Mouse (Mus musculus) liver, embryonic 16.5 days (tissue): ENCODE measurements at regions not wholly inside any gene's neighbourhood (a gene's known extent, or its start where the extent isn't known, plus 50 kb on each side); places are given as distances from the start of the nearest gene placed in this dataset.
"Not testable (repeated sequence)": the region's sequence is repeated elsewhere in the genome, so short reads cannot be mapped to it uniquely, and the experiment has no call there.

Experiments
- ATAC-seq: fragments of 200-750 bp; cut with Nextera tagmentation; 2 replicates; pipeline ENCODE4 v1.8.0; 2017; ENCODE audit warnings: low read depth, mild to moderate bottlenecking, moderate number of reproducible peaks, moderate library complexity
- H3K27ac ChIP-seq: fragments of 300-500 bp; sonication (generic); 2 replicates; pipeline ENCODE4 v1.5.1; 2014; ENCODE audit warnings: mild to moderate bottlenecking, low read length
- H3K27me3 ChIP-seq: fragments of 300-500 bp; sonication (generic); 2 replicates; pipeline ENCODE4 v1.6.1; 2014; ENCODE audit warnings: low read depth, low read length, mixed read lengths; ENCODE audit not compliant: control insufficient read depth, insufficient read depth
- H3K36me3 ChIP-seq: fragments of 300-500 bp; sonication (generic); 2 replicates; pipeline ENCODE4 v1.6.1; 2014; ENCODE audit warnings: mild to moderate bottlenecking; ENCODE audit not compliant: control insufficient read depth, insufficient read depth
- H3K4me1 ChIP-seq: fragments of 300-500 bp; sonication (generic); 2 replicates; pipeline ENCODE4 v1.6.1; 2014; ENCODE audit warnings: low read depth, low read length, mixed read lengths; ENCODE audit not compliant: control insufficient read depth
- H3K4me2 ChIP-seq: fragments of 300-500 bp; sonication (generic); 2 replicates; pipeline ENCODE4 v1.6.1; 2014; ENCODE audit warnings: low read depth, low read length, mixed read lengths
- H3K4me3 ChIP-seq: fragments of 300-500 bp; sonication (generic); 2 replicates; pipeline ENCODE4 v1.5.1; 2014; ENCODE audit warnings: low read depth, mild to moderate bottlenecking, low read length
- H3K9ac ChIP-seq: fragments of 300-500 bp; sonication (generic); 2 replicates; pipeline ENCODE4 v1.6.1; 2014; ENCODE audit warnings: low read depth, low read length
- H3K9me3 ChIP-seq: fragments of 300-500 bp; sonication (generic); replicated peaks from 2 replicates; pipeline ENCODE4 v1.6.1; 2016; ENCODE audit warnings: low read length; ENCODE audit not compliant: control insufficient read depth
- WGBS: fragments of 180-500 bp; shearing (Covaris S2); extraction: QIAGEN DNeasy Blood & Tissue Kit; methylation state at CpG from one replicate; pipeline ENCODE4 v1.1.7; 2014; ENCODE audit not compliant: insufficient replicate concordance; 5-methylcytosine and 5-hydroxymethylcytosine counted together

- not testable (repeated sequence) for H3K4me3 ChIP-seq, H3K9ac ChIP-seq, H3K4me1 ChIP-seq, H3K9me3 ChIP-seq, H3K27ac ChIP-seq, ATAC-seq, H3K4me2 ChIP-seq, H3K36me3 ChIP-seq, H3K27me3 ChIP-seq
- WGBS: 62% methylated on average over 1 of the region's 1 CpGs
These were observed 116.8 kb downstream of the Rfpl4b start for GRCm38 (mm10) chr10:38704762-38705130.

DNA sequence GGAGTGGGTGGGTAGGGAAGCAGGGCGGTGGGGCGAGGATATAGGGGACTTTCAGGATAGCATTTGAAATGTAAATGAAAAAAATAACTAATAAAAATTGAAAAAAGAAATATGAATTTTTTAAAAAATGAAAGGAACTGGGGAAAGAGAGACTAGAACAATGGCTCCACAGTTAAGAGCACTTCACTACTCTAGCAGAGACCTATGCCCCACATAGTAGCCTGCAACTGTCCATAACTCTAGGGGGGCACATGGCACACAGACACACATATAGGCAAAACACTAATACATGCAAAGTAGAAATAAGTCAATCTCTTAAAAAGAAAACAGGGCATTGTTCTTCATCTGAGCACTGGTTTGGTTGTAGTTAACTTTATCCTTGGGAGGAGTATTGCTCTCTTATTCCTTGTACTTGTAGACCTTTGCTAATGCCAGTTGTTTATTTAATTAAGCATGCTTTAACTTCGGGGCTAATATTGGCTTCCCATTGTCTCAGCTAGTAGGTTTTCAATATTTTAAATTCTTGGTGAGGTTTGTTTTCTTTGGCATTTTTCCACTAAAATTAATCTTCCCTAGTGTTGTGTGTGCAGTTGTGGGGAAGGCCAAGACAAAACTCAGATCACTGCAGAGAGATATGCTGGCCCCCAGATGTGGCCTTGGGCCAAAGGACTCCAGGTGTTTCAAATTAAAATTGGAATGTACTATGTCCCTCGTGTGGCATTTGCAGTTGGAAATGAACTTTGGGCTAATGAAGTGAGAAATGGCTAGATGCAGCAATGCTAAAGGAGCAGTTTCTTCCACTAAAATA, 117.4 kb downstream of the Rfpl4b start:
- no peak overlapping the region for H3K4me3 ChIP-seq
- no peaks in the 10 kb centered on the region for H3K36me3 ChIP-seq
- H3K27ac ChIP-seq: no peak overlapping the region
- no peaks in the 10 kb centered on the region for H3K4me1 ChIP-seq
- no peak for ATAC-seq
- H3K27me3 ChIP-seq: no peaks in the 10 kb centered on the region
- H3K4me2 ChIP-seq: no peak overlapping the region
- H3K9me3 ChIP-seq: no peaks in the 10 kb centered on the region
- no peak overlapping the region for H3K9ac ChIP-seq
- 47% methylated on average over 4 of the region's 4 CpGs for WGBS

GRCm38 (mm10) chr10:38677453-38677852, 144.1 kb downstream of the Rfpl4b start:
- H3K27ac ChIP-seq: no peak overlapping the region
- H3K9ac ChIP-seq: no peak overlapping the region
- H3K4me1 ChIP-seq: no peaks in the 10 kb centered on the region
- H3K36me3 ChIP-seq: no peaks in the 10 kb centered on the region
- WGBS: 53% methylated on average over 2 of the region's 2 CpGs
- H3K4me2 ChIP-seq: no peak overlapping the region
- no peaks in the 10 kb centered on the region for H3K9me3 ChIP-seq
- no peak overlapping the region for H3K4me3 ChIP-seq
- ATAC-seq: no peak
- H3K27me3 ChIP-seq: no peaks in the 10 kb centered on the region

- no peak for ATAC-seq
- Histone ChIP-seq H3K4me1 (no peaks in the 10 kb centered on the region), H3K36me3 (no peaks in the 10 kb centered on the region), H3K27ac (no peak overlapping the region), H3K9me3 (no peaks in the 10 kb centered on the region), H3K4me3 (no peak overlapping the region), H3K9ac (no peak overlapping the region), H3K4me2 (no peak overlapping the region), H3K27me3 (no peaks in the 10 kb centered on the region)
These were observed 153.0 kb downstream of the Rfpl4b start for GRCm38 (mm10) chr10:38668610-38669009.

- Histone ChIP-seq H3K27me3 (no peaks in the 10 kb centered on the region), H3K27ac (no peak overlapping the region), H3K4me1 (no peaks in the 10 kb centered on the region), H3K9ac (no peak overlapping the region), H3K9me3 (no peaks in the 10 kb centered on the region), H3K4me3 (no peak overlapping the region), H3K4me2 (no peak overlapping the region), H3K36me3 (no peaks in the 10 kb centered on the region)
- ATAC-seq: no peak
These were observed 153.7 kb downstream of the Rfpl4b start for GRCm38 (mm10) chr10:38667841-38668240.

DNA sequence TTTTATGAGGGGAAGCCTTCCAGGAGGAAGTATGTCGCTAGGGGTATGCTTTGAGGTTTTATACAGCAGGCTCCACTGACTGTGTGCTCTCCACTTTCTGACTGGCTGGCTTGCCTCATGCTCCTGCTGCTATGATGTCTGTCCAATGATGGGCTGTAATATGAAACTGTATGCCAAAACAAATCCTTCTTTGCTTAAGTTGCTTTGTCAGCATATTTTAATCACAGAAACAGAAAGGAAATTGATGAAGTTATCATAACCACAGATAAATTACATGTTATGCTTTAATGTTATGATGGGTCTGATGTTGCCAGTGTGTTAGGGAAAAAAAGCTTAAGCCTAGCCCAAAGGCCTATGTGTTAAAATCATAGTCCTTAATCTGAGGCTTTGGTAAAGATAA, 185.9 kb downstream of the Rfpl4b start:
- ATAC-seq: no peak
- Histone ChIP-seq H3K4me1 (no peaks in the 10 kb centered on the region), H3K9me3 (no peaks in the 10 kb centered on the region), H3K27ac (no peak overlapping the region), H3K4me2 (no peak overlapping the region), H3K36me3 (no peaks in the 10 kb centered on the region), H3K27me3 (no peaks in the 10 kb centered on the region), H3K9ac (no peak overlapping the region), H3K4me3 (no peak overlapping the region)
- WGBS: 58% methylated on average over 1 of the region's 1 CpGs

DNA sequence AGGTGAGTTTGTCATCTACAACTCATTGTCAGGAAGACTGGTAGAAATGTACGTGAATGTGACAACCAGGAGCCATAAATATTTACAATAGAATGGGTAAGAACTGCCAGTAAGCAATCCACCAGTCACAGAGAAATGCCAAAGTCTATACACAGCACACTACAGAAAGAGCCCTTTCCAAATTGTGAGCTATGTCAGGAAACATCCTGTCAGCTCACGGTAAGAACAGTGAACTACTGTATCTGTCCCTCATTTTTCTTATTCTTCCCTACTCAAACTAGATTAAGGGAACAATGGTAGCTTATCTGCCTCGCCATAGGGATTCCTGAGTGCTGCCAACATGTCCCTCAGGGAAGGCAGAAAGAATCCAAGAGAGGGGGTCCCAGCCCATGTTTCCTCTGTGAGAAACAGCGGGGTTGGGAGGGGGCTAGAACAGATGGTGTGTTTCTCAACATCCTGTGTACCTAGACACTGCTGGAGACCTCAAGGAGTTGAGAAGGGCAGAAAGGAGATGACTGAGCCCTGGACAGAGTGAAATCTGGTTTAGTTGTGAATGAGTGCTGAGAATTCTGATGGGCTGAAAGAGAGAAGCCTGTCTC, 191.6 kb downstream of the Rfpl4b start:
- Histone ChIP-seq H3K4me1 (no peaks in the 10 kb centered on the region), H3K36me3 (no peaks in the 10 kb centered on the region), H3K27me3 (no peaks in the 10 kb centered on the region), H3K9ac (no peak overlapping the region), H3K27ac (no peak overlapping the region), H3K4me3 (no peak overlapping the region), H3K4me2 (no peak overlapping the region), H3K9me3 (no peaks in the 10 kb centered on the region)
- no peak for ATAC-seq
- 41% methylated on average over 4 of the region's 4 CpGs for WGBS

DNA sequence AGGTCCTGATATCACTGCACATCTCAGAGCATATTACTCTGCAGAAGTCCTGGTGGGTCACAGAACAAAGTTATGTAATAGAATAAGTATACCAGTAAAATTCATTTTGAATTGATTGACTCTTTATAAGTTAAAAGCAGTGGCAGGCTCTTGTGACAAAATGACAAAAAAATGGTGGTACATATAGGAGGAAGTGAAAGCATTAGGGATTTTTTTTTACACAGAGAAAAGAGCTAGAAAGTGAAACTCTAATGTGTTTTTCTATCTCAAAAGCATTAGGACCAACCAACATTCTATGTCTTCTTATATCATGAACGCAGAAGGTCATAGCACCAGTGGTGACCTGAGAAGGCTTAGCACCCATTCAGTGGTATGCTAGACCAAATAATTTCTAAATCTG, 198.2 kb downstream of the Rfpl4b start:
- ATAC-seq: no peak
- Histone ChIP-seq H3K4me3 (no peak overlapping the region), H3K36me3 (no peaks in the 10 kb centered on the region), H3K9me3 (no peaks in the 10 kb centered on the region), H3K4me1 (no peaks in the 10 kb centered on the region), H3K27ac (no peak overlapping the region), H3K4me2 (no peak overlapping the region), H3K9ac (no peak overlapping the region), H3K27me3 (no peaks in the 10 kb centered on the region)
- 57% methylated on average over 1 of the region's 1 CpGs for WGBS

DNA sequence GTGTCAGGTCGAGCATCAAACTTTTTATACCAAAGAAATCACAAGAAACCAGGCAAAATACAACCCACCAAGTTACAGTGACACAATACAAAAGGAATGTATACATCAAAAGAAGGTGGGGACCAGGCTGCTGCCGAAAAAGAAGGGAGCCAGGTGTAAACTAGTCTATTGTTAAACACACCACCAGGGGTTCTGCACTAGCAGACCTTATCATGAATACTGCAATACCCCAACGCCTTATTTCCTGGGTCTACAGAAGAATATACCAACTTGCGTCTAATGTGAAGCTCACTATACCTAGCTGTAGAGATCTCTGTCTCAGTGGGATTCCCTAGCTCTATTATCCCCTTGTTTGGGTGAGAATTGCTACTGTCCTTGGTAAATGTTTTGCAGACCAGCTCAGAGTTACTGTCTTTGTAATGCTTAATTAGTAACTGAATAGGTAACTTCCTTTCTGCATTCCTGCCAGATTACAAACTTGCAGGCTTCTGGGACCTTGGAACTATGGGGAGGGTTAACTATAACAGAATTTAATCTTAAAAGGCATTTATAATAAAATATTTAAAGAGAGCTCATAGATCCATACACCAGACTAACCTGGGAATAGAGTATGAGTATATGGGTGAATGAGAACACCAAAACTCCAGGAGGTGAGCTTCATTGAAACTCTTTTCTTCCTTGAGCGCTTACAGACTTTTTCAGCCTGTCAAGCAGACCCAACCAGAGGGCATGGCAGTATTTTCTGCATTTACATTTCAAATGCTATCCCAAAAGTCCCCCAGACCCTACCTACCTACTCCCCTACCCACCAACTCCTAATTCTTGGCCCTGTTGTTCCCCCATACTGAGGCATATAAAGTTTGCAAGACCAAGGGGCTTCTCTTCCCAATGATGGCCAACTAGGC, 211.7 kb downstream of the Rfpl4b start:
- no peak overlapping the region for H3K9ac ChIP-seq
- H3K4me1 ChIP-seq: no peaks in the 10 kb centered on the region
- ATAC-seq: no peak
- no peak overlapping the region for H3K27ac ChIP-seq
- no peaks in the 10 kb centered on the region for H3K27me3 ChIP-seq
- H3K9me3 ChIP-seq: no peaks in the 10 kb centered on the region
- H3K36me3 ChIP-seq: no peaks in the 10 kb centered on the region
- no peak overlapping the region for H3K4me2 ChIP-seq
- WGBS: 57% methylated on average over 5 of the region's 5 CpGs
- no peak overlapping the region for H3K4me3 ChIP-seq
